Comparison of ENCODE assay signal across 27 mouse cellular contexts in genomic region chr2:36244705-36245104, GRCm38 (mm10). TPM values are rescaled to one million over a fixed set of nuclear protein-coding genes. Genes with fewer than 3 reads are reported as not detected.
DNase-seq lines count a peak whose midpoint lies in the region; ATAC-seq and TF ChIP-seq lines count a peak whose summit lies in the region.
"Had no signal": no experiment of that assay in that cellular context is flagged by ENCODE, and none has a peak within 500 bp of the region (broad histone marks: within the 10 kb centered on the region; RNA-seq: fewer than 3 reads in every experiment).

No protein-coding gene starts in this region.

- ATAC-seq in liver, embryonic 11.5 days (replicated peaks; ENCODE audit: low FRiP score): no peak
- peak; percentile 79 for ATAC-seq in megakaryocyte progenitor cell, adult 5-6 weeks (replicated peaks; ENCODE audit: poor library complexity)
- ATAC-seq in midbrain, embryonic 16.5 days: no peak
- ATAC-seq: forebrain, embryonic 13.5 days; inflammation-experienced regulatory T-cells, adult 6 months had no signal

- H3K9ac ChIP-seq in liver, adult 2 months (ENCODE audit: low read depth, low read length): no peak overlapping the region
- H3K9ac ChIP-seq in liver, embryonic 11.5 days (ENCODE audit: low read depth, low read length): no peak overlapping the region
- H3K9ac ChIP-seq in CH12.LX (ENCODE audit: insufficient read depth, low read depth): no peak overlapping the region
- no peak overlapping the region for H3K9ac ChIP-seq in midbrain, embryonic 16.5 days (ENCODE audit: low read depth, low read length)
- H3K9ac ChIP-seq: forebrain, embryonic 13.5 days; heart, embryonic 12.5 days; hindbrain, embryonic 14.5 days; limb, embryonic 13.5 days; liver, embryonic 13.5 days; neural tube, embryonic 13.5 days had no signal

- H3K4me2 ChIP-seq in liver, embryonic 11.5 days: no peak overlapping the region
- H3K4me2 ChIP-seq in CH12.LX (ENCODE audit: insufficient read depth, low read depth, poor library complexity, severe bottlenecking): no peak overlapping the region
- H3K4me2 ChIP-seq in midbrain, embryonic 16.5 days (ENCODE audit: low read length): no peak overlapping the region
- H3K4me2 ChIP-seq: forebrain, embryonic 13.5 days; heart, embryonic 12.5 days; hindbrain, embryonic 14.5 days; limb, embryonic 13.5 days; liver, embryonic 13.5 days; midbrain, embryonic 11.5 days; neural tube, embryonic 13.5 days had no signal

- no peak overlapping the region for H3K4me3 ChIP-seq in liver, adult 2 months (ENCODE audit: insufficient read depth, low read depth, low read length)
- no peak overlapping the region for H3K4me3 ChIP-seq in liver, embryonic 11.5 days (ENCODE audit: low read depth, low read length)
- no peak overlapping the region for H3K4me3 ChIP-seq in CH12.LX (replicated peaks in 1 of 3; ENCODE audit: low read depth in 2 of 3, low read length in 2 of 3, poor library complexity in 1 of 3)
- no peak overlapping the region for H3K4me3 ChIP-seq in layer of hippocampus, adult 2 months
- no peak overlapping the region for H3K4me3 ChIP-seq in midbrain, embryonic 16.5 days (ENCODE audit: low read depth, low read length)
- H3K4me3 ChIP-seq: forebrain, embryonic 13.5 days; heart, embryonic 12.5 days; limb, embryonic 13.5 days; liver, embryonic 13.5 days; myocyte; neural tube, embryonic 13.5 days had no signal

- H3K79me2 ChIP-seq in liver, adult 2 months (ENCODE audit: control insufficient read depth, insufficient read depth, low read length): no peaks in the 10 kb centered on the region
- H3K79me2 ChIP-seq in CH12.LX (replicated peaks; ENCODE audit: control insufficient read depth, extremely low read depth, insufficient read depth, poor library complexity, severe bottlenecking): no peaks in the 10 kb centered on the region

- dilution Hi-C loops in CH12.LX (cut with MboI; ENCODE audit: extremely low pct_ligation_motif_present, extremely low pct_unique_long_range_greater_than_20kb, low sequenced_read_pairs): no loop called here

- H3K27ac ChIP-seq in liver, adult 2 months (replicated peaks; ENCODE audit: insufficient read depth, low read depth, low read length): no peak overlapping the region
- no peak overlapping the region for H3K27ac ChIP-seq in liver, embryonic 11.5 days (ENCODE audit: low read depth, low read length)
- H3K27ac ChIP-seq in CH12.LX (ENCODE audit: insufficient read depth, low read depth): no peak overlapping the region
- H3K27ac ChIP-seq in layer of hippocampus, adult 2 months: no peak overlapping the region
- H3K27ac ChIP-seq in midbrain, embryonic 16.5 days (ENCODE audit: low read length): no peak overlapping the region
- H3K27ac ChIP-seq: forebrain, embryonic 13.5 days; hindbrain, embryonic 14.5 days; limb, embryonic 13.5 days; liver, embryonic 13.5 days; macrophage; neural tube, embryonic 13.5 days had no signal

- no peaks in the 10 kb centered on the region for H3K9me3 ChIP-seq in liver, embryonic 11.5 days (ENCODE audit: control insufficient read depth, low read length)
- no peaks in the 10 kb centered on the region for H3K9me3 ChIP-seq in CH12.LX (replicated peaks; ENCODE audit: low read length)
- no peaks in the 10 kb centered on the region for H3K9me3 ChIP-seq in midbrain, embryonic 16.5 days (replicated peaks; ENCODE audit: control insufficient read depth, low read length, poor library complexity, severe bottlenecking)
- H3K9me3 ChIP-seq: forebrain, embryonic 13.5 days; G1E; heart, embryonic 12.5 days; limb, embryonic 13.5 days; liver, embryonic 13.5 days; neural tube, embryonic 13.5 days had no signal

- H3K36me3 ChIP-seq in liver, adult 2 months (ENCODE audit: control insufficient read depth, insufficient read depth, low read length): peaks cover 5% of the 10 kb centered on the region; the same call in 1 of the 2 replicates
- no peaks in the 10 kb centered on the region for H3K36me3 ChIP-seq in liver, embryonic 11.5 days (ENCODE audit: control insufficient read depth, insufficient read depth, low read length)
- no peaks in the 10 kb centered on the region for H3K36me3 ChIP-seq in CH12.LX (replicated peaks in 1 of 2; ENCODE audit: control insufficient read depth in 1 of 2, insufficient read depth in 1 of 2, low read length in 1 of 2)
- no peaks in the 10 kb centered on the region for H3K36me3 ChIP-seq in midbrain, embryonic 16.5 days (ENCODE audit: control insufficient read depth, insufficient read depth, low read length)
- H3K36me3 ChIP-seq: G1E; limb, embryonic 13.5 days; neural tube, embryonic 13.5 days had no signal

- in situ Hi-C loops in CH12.LX (cut with MboI; ENCODE audit: low pct_ligation_motif_present, low pct_unique_long_range_greater_than_20kb, low sequenced_read_pairs): no loop called here

- no peak for TF ChIP-seq RAD21 in CH12.LX (IDR thresholded peaks at IDR 0.05; ENCODE audit: low read depth, low read length)

- H3K4me1 ChIP-seq in liver, adult 2 months (ENCODE audit: control insufficient read depth, insufficient read depth, low read length): peaks cover 8% of the 10 kb centered on the region
- no peaks in the 10 kb centered on the region for H3K4me1 ChIP-seq in liver, embryonic 11.5 days (replicated peaks; ENCODE audit: control insufficient read depth, insufficient read depth, low read length)
- H3K4me1 ChIP-seq in CH12.LX (ENCODE audit: control insufficient read depth in 1 of 2, insufficient read depth in 2 of 2): peaks cover 0 to 34% of the 10 kb centered on the region in 2 experiments; a peak in 2 of 4 replicates
- no peaks in the 10 kb centered on the region for H3K4me1 ChIP-seq in midbrain, embryonic 16.5 days (ENCODE audit: control insufficient read depth, insufficient read depth, low read length)
- H3K4me1 ChIP-seq: heart, embryonic 12.5 days; limb, embryonic 13.5 days; neural tube, embryonic 13.5 days had no signal

- TF ChIP-seq CTCF in liver, adult 2 months (IDR thresholded peaks at IDR 0.05; ENCODE audit: low read depth, low read length): no peak
- no peak for TF ChIP-seq CTCF in CH12.LX (conservative IDR thresholded peaks at IDR 0.05 in 1 of 2, IDR thresholded peaks at IDR 0.05 in 1 of 2; ENCODE audit: low read depth in 2 of 2, low read length in 2 of 2)
- TF ChIP-seq CTCF in layer of hippocampus, adult 2 months (conservative IDR thresholded peaks at IDR 0.05): no peak

- WGBS in liver, adult 2 months: 85% methylated on average over 3 of the region's 3 CpGs
- WGBS in liver, embryonic 11.5 days: 71% methylated on average over 3 of the region's 3 CpGs
- WGBS in midbrain, embryonic 16.5 days: 83% methylated on average over 3 of the region's 3 CpGs

- peak; percentile 53 for DNase-seq in liver, adult 2 months (ENCODE audit: extremely low read depth, low read depth, low spot score)
- no peak for DNase-seq in liver, embryonic 11.5 days (ENCODE audit: low spot score)
- peak; percentile 17 for DNase-seq in A20 (ENCODE audit: low read depth, low spot score)
- peak; percentile 12 for DNase-seq in CH12.LX (ENCODE audit: extremely low read depth)
- no peak for DNase-seq in layer of hippocampus, adult 2 months (ENCODE audit: low spot score in 2 of 2)
- DNase-seq: adrenal gland, adult 8-10 months; cerebellum, adult 8-10 months; cerebellum, postnatal 25 days; gastrocnemius, postnatal 14 days; heart, adult 11 months; heart, postnatal 4 days; kidney, postnatal 14 days; liver, embryonic 13.5 days; lung, postnatal 10 days; thymus, postnatal 4 days had no signal

- H3K27me3 ChIP-seq in liver, adult 2 months (ENCODE audit: control insufficient read depth, insufficient read depth, low read length): no peaks in the 10 kb centered on the region
- H3K27me3 ChIP-seq in liver, embryonic 11.5 days (replicated peaks; ENCODE audit: control insufficient read depth, insufficient read depth, low read length): no peaks in the 10 kb centered on the region
- H3K27me3 ChIP-seq in CH12.LX (replicated peaks): no peaks in the 10 kb centered on the region
- no peaks in the 10 kb centered on the region for H3K27me3 ChIP-seq in midbrain, embryonic 16.5 days (ENCODE audit: control insufficient read depth, insufficient read depth, low read depth, low read length)
- H3K27me3 ChIP-seq: forebrain, embryonic 13.5 days; heart, embryonic 12.5 days; limb, embryonic 13.5 days; liver, embryonic 13.5 days; neural tube, embryonic 13.5 days had no signal

- no peak for TF ChIP-seq EP300 in CH12.LX (IDR thresholded peaks at IDR 0.05; ENCODE audit: low read length)

- TF ChIP-seq POLR2A in liver, adult 2 months (IDR thresholded peaks at IDR 0.05; ENCODE audit: extremely low read depth, insufficient read depth, low read length): no peak
- no peak for TF ChIP-seq POLR2A in CH12.LX (IDR thresholded peaks at IDR 0.05; ENCODE audit: low read depth, low read length)

TF ChIP-seq in CH12.LX, 34 proteins besides CTCF, POLR2A, EP300 and RAD21:
- TF ChIP-seq MYC (IDR thresholded peaks at IDR 0.05; ENCODE audit: low read depth, low read length) (no peak), E2F4 (IDR thresholded peaks at IDR 0.05; ENCODE audit: insufficient replicate concordance, low read depth, low read length) (no peak), JUND (conservative IDR thresholded peaks at IDR 0.05; ENCODE audit: low read depth, low read length) (no peak), KAT2A (IDR thresholded peaks at IDR 0.05; ENCODE audit: insufficient replicate concordance, low read length) (no peak), PAX5 (IDR thresholded peaks at IDR 0.05; ENCODE audit: low read length) (no peak), UBTF (IDR thresholded peaks at IDR 0.05; ENCODE audit: low read depth, low read length) (no peak), USF2 (conservative IDR thresholded peaks at IDR 0.05; ENCODE audit: low read depth, low read length) (no peak), ZKSCAN1 (IDR thresholded peaks at IDR 0.05; ENCODE audit: borderline replicate concordance, low read depth, low read length) (no peak), ETS1 (conservative IDR thresholded peaks at IDR 0.05; ENCODE audit: low read depth, low read length) (no peak), CHD1 (IDR thresholded peaks at IDR 0.05; ENCODE audit: low read depth, low read length) (no peak)
TF ChIP-seq in CH12.LX: peak in this region for 0.

RNA-seq across cellular contexts. Expression of gene Ptgs1, which starts 14.5 kb away (rescaled TPM):
- total RNA-seq in liver, adult 2 months (2014; rRNA removed): 12.4 and 14.4 TPM in 2 replicates
- 7.3 and 10.9 TPM in 2 replicates for polyA plus RNA-seq in liver, adult 2 months (2012; rRNA removed)
- 28.6 and 30.3 TPM in 2 replicates for polyA plus RNA-seq in liver, embryonic 11.5 days (2014; fragmentation: Nextera tagmentation; extraction: Ambion mirVana)
- 3.0 and 3.1 TPM in 2 replicates for total RNA-seq in CH12.LX (2012; rRNA removed)
- total RNA-seq in CH12.LX (2014; rRNA removed): 2.9 and 3.0 TPM in 2 replicates
- polyA plus RNA-seq in CH12.LX (2012; ENCODE audit: insufficient read length, low read depth): 1.6 and 2.6 TPM in 2 replicates
- 32.0 and 36.6 TPM in 2 replicates for total RNA-seq in megakaryocyte progenitor cell, adult 5-6 weeks (2015)
- total RNA-seq in megakaryocyte progenitor cell, adult 5-6 weeks (2017): 40.4 and 40.5 TPM in 2 replicates
- 10 to 100 TPM; 17.1 to 19.1 TPM for total RNA-seq in layer of hippocampus, adult 2 months (2021)
- 4.0 and 5.5 TPM in 2 replicates for polyA plus RNA-seq in midbrain, embryonic 16.5 days (2015; fragmentation: Nextera tagmentation; extraction: Ambion mirVana)

Comparison
In these comparisons a context has a peak if more than half of its experiments do, and no peak if none do; other contexts are left out.
1. DNase-seq: peak in liver, adult 2 months (single experiment), A20 (single experiment) and CH12.LX (single experiment); none in liver, embryonic 11.5 days (single experiment) and layer of hippocampus, adult 2 months (0 of 2).